Mouse (Mus musculus) kidney, adult 2 months (tissue): ENCODE data around the gene Iqcn. TPM values are rescaled to one million over a fixed set of nuclear protein-coding genes. Genes with fewer than 3 reads are reported as not detected.

Experiments used
- DNase-seq: peaks from one replicate; pipeline ENCODE4 v3.0.0; 2021
- H3K27ac ChIP-seq: fragments of 200-500 bp; 2 replicates; pipeline ENCODE4 v1.5.1; 2012; ENCODE audit warnings: low read depth, low read length, control low read depth, inconsistent platforms; ENCODE audit not compliant: insufficient read depth
- H3K27me3 ChIP-seq: fragments of 200-500 bp; replicated peaks from 2 replicates; pipeline ENCODE4 v1.6.1; 2012; ENCODE audit warnings: mild to moderate bottlenecking, moderate library complexity, low read length, inconsistent platforms; ENCODE audit not compliant: control insufficient read depth, insufficient read depth
- H3K36me3 ChIP-seq: fragments of 200-500 bp; 2 replicates; pipeline ENCODE4 v1.6.1; 2012; ENCODE audit warnings: mild to moderate bottlenecking, moderate library complexity, low read length, inconsistent platforms; ENCODE audit not compliant: control insufficient read depth, insufficient read depth
- H3K4me1 ChIP-seq: fragments of 200-500 bp; 2 replicates; pipeline ENCODE4 v1.6.1; 2011; ENCODE audit warnings: low read length; ENCODE audit not compliant: control insufficient read depth, insufficient read depth
- H3K4me3 ChIP-seq: fragments of 200-500 bp; 2 replicates; pipeline ENCODE4 v1.5.1; 2011; ENCODE audit warnings: mild to moderate bottlenecking, low read depth, low read length, control low read depth; ENCODE audit not compliant: insufficient read depth
- CTCF ChIP-seq: fragments of 200-500 bp; conservative IDR thresholded peaks from 2 replicates; pipeline ENCODE4 v1.5.1; 2011; ENCODE audit warnings: low read depth, mild to moderate bottlenecking, control low read depth, low read length, moderate library complexity, mixed read lengths; ENCODE audit not compliant: insufficient read depth, insufficient read length
- POLR2A ChIP-seq: fragments of 200-500 bp; IDR thresholded peaks from one replicate; pipeline ENCODE4 v1.6.1; 2011; ENCODE audit warnings: low read depth, low read length, control low read depth
- WGBS: fragments of 180-500 bp; shearing (Covaris S2); methylation state at CpG from one replicate; pipeline ENCODE4 v1.1.7; 2018; 5-methylcytosine and 5-hydroxymethylcytosine counted together
- polyA plus RNA-seq: library from polyadenylated mRNA; depleted of rRNA; stranded (reverse); fragments of >200 nt; gene quantifications from 2 replicates; pipeline ENCODE4 v1.2.3, GENCODE M21; 2012

The Iqcn gene
- polyA plus RNA-seq, 1 experiment = 0.03 TPM

GRCm38 (mm10) chr8:70659604-70660272 is 43.5 kb upstream of the Iqcn start:
- DNase-seq = peak; percentile 97
- Histone ChIP-seq H3K4me3 (peak overlapping the region; percentile 82), H3K36me3 (peaks cover 3% of the 10 kb centered on the region; the same call in 1 of the 2 replicates), H3K4me1 (peaks cover 9% of the 10 kb centered on the region; the same call in 1 of the 2 replicates), H3K27ac (peak overlapping the region; percentile 96), H3K27me3 (no peaks in the 10 kb centered on the region)
- TF ChIP-seq POLR2A (peak; percentile 51), CTCF (no peak)
- 2% methylated on average over 41 of the region's 44 CpGs for WGBS

DNA sequence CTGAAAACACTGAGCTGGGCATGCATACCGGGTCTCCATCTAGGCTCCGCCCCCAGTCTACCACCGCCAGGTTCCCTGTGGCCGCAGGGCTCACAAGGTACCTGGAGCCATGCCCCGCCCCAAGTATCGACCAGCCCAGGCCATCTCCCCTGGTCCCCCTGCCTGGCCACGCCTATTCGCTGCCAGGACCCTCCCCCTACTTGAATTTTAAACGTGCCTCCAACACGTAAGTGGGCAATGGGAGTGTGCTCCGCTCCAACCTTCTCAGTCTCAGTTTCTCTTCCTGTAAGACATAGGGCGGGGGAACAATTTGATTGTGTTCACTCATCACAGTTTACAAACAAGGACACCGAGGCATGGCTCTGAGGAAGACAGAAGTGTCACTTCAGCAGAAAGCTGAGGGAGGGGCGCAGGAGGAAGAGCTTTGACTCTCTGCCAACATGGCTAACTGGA is 43.0 kb upstream of the Iqcn start, which contains the start of gene Pgpep1:
Gene Pgpep1 (minus strand): TSS at position 116 of the 453 bp plus-strand sequence.
- 7% methylated on average over 14 of the region's 14 CpGs for WGBS
- Histone ChIP-seq H3K4me3 (peak within 1 kb of the TSS; percentile 82), H3K4me1 (peaks cover 11% of the 10 kb centered on the region; the same call in 1 of the 2 replicates), H3K27me3 (no peaks in the 10 kb centered on the region), H3K36me3 (peaks cover 3% of the 10 kb centered on the region; the same call in 1 of the 2 replicates), H3K27ac (peak within 1 kb of the TSS; percentile 96)
- no peak for TF ChIP-seq POLR2A
- no peak for TF ChIP-seq CTCF
- peak; percentile 66 for DNase-seq

DNA sequence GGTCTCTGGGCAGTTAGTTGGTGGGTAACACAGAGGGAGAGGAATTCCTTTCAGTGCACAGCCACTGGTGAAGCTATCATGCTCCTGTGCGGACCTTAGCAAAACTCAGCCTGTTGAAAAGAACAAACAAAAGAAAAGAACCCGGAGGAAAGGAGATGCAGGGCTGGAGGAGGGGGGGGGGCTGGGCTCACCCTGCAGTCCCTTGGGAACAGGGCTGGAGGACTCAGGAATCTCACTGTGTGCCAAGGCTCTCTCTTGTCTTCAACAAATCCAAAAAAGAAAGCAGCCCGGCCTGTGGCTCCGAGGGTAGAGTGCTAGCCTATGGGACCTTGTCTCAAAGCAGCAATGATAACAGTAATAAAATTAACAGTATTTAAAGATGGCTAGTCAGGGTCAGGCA is 39.6 kb upstream of the Iqcn start:
- Histone ChIP-seq H3K27me3 (no peaks in the 10 kb centered on the region), H3K36me3 (no peaks in the 10 kb centered on the region), H3K4me3 (no peak overlapping the region), H3K27ac (no peak overlapping the region), H3K4me1 (peaks cover 22% of the 10 kb centered on the region; the same call in 1 of the 2 replicates)
- TF ChIP-seq POLR2A = no peak
- no peak for TF ChIP-seq CTCF
- 57% methylated on average over 4 of the region's 4 CpGs for WGBS
- no peak for DNase-seq

GRCm38 (mm10) chr8:70664631-70665030 is 38.6 kb upstream of the Iqcn start:
- no peak for DNase-seq
- TF ChIP-seq CTCF (no peak), POLR2A (no peak)
- no peaks in the 10 kb centered on the region for H3K27me3 ChIP-seq
- WGBS = 73% methylated on average over 3 of the region's 3 CpGs
- no peak overlapping the region for H3K27ac ChIP-seq
- H3K36me3 ChIP-seq = no peaks in the 10 kb centered on the region
- H3K4me3 ChIP-seq = no peak overlapping the region
- H3K4me1 ChIP-seq = peaks cover 21% of the 10 kb centered on the region; the same call in 1 of the 2 replicates

DNA sequence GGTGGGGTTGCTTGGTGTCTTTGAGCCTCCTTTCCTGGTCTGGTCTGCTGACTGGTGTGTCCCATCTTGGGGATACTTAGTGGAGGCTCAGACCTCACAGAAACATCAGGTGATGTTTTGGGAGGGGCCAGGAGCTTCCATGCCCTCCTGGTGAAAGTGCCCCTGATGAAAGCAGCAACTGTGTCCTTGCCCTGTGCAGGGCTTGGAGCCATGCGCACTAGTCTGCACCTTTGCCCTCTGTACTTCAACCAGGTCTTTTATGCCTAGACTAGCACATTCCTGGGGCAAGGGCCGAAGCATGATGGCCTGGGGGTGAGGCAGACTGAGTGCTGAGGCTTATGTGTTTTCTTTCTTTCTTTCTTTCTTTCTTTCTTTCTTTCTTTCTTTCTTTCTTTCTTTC is 37.7 kb upstream of the Iqcn start:
- Histone ChIP-seq H3K36me3 (no peaks in the 10 kb centered on the region), H3K27me3 (no peaks in the 10 kb centered on the region), H3K27ac (peak overlapping the region; percentile 94), H3K4me3 (no peak overlapping the region), H3K4me1 (peaks cover 17% of the 10 kb centered on the region; the same call in 1 of the 2 replicates)
- no peak for TF ChIP-seq POLR2A
- no peak for TF ChIP-seq CTCF
- DNase-seq = peak; percentile 95
- 29% methylated on average over 2 of the region's 2 CpGs for WGBS

DNA sequence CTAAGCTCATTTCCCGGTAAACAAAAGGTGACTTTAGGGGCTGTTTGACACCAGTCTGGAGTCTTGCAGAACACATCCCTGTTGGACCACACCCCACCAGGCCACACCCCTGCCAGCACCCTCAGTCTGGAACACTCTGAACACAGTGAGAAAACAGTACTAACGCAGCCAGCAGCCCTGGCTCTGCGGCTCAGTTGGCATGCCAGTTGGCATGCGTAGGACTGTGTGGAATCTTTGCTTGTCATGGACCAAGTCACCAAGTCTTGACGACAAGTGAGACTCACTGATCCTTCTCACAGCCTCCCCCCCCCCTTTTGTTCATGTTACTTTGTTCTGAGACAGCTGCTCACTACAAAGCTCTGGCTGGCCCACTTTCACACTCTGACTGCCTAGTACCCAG is 36.2 kb upstream of the Iqcn start:
- Histone ChIP-seq H3K27ac (peak overlapping the region; percentile 56), H3K4me3 (no peak overlapping the region), H3K27me3 (no peaks in the 10 kb centered on the region), H3K36me3 (no peaks in the 10 kb centered on the region), H3K4me1 (peaks cover 16% of the 10 kb centered on the region; the same call in 1 of the 2 replicates)
- TF ChIP-seq POLR2A (no peak), CTCF (no peak)
- DNase-seq = peak; percentile 84
- 36% methylated on average over 5 of the region's 5 CpGs for WGBS

DNA sequence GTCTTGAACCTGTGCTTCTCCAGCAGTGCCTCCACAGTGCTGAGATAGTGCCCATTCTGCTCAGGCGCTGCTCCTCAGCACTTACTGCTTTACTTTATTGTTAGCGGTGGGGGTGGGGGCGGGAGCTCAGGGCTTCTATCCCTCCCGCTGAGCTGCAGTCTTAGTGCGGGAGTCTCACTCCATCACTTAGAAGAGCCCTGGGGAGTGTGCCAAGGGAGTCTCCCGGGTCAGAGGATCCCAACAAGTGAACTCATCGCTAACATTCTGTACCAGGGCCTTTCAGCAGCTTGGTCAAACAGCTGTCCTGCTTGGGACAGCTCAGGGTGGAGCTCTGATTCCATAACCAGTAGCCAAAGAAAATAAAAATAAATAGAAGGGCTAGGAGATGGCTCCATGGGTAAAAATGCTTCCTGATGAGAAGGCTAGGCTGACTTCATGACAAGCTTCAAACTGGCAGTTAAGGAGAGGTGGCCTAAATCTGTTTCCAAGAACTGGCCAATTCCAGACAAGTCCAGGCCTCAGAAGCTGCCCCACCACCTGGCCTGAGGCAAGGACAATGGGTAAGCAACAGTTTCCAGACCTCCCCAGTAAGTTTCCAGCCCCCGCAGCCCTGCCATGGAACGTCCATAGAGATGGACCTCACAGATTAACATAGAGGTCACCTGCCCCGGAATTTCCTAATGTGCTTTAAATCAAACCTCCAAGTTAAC is 31.5 kb upstream of the Iqcn start:
- Histone ChIP-seq H3K4me3 (no peak overlapping the region), H3K36me3 (no peaks in the 10 kb centered on the region), H3K27ac (peak overlapping the region; percentile 88), H3K4me1 (peaks cover 26% of the 10 kb centered on the region), H3K27me3 (no peaks in the 10 kb centered on the region)
- TF ChIP-seq CTCF = no peak
- TF ChIP-seq POLR2A = no peak
- DNase-seq = peak; percentile 73
- 46% methylated on average over 10 of the region's 10 CpGs for WGBS
